Mouse (Mus musculus) thymus, adult 2 months (tissue): ENCODE data around the gene Haghl.

Experiments used
- CTCF ChIP-seq: fragments of 200-500 bp; IDR thresholded peaks from 2 replicates; pipeline ENCODE4 v1.5.1; 2012; ENCODE audit warnings: mild to moderate bottlenecking, control low read depth, low read length, moderate library complexity, borderline replicate concordance; ENCODE audit not compliant: control insufficient read depth, poor library complexity, insufficient read depth; ENCODE audit errors: extremely low read depth
- POLR2A ChIP-seq: fragments of 200-500 bp; IDR thresholded peaks from 2 replicates; pipeline ENCODE4 v1.6.1; 2012; ENCODE audit warnings: mild to moderate bottlenecking, low read length, control low read depth, moderate library complexity; ENCODE audit not compliant: control insufficient read depth, poor library complexity, insufficient read depth; ENCODE audit errors: extremely low read depth

DNA sequence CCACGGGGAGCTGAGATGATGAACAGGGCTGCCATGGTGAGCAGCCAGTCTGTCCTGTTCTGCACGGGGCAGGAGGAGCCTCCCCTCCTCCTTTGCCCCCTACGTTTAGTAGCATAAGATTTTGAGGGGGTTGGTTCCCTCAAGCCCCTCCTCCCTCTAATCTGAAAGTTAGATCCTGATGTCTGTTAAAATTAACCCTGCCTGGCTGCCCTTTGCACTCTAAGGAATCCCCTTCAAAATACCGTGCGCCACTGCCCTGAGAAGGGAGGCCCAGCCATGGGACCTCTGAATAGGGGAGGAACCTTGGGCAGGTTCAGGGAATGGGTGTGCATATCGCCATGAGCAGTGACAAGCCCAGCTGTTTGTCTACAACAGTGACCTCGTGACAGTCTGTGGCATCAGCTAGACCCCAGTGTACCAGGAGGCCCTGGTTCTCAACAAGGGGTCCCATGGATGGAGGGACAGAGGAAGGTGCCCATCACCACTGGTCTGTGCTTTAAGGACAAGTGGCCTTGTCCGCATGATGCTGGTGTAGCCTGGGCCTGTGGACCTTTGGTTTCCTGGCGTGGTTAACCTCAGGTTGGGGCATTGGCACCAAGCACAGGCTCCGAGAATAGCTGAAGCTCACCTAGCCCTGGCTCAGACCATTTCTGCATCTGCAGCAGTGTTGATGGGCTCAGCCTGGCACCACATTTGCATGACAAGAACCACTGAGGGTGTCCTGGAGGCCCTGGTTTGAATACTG, 10.0 kb downstream of the Haghl start:
- TF ChIP-seq CTCF (no peak), POLR2A (no peak)
